Mouse (Mus musculus) 3T3-L1 (cell line): ENCODE results near the gene Lrrc8a.

ENCODE experiments used
- DNase-seq: peaks from one replicate; pipeline ENCODE4 v3.0.0-alpha.2; 2015; ENCODE audit warnings: low read depth, low spot score

Gene Lrrc8a

DNA sequence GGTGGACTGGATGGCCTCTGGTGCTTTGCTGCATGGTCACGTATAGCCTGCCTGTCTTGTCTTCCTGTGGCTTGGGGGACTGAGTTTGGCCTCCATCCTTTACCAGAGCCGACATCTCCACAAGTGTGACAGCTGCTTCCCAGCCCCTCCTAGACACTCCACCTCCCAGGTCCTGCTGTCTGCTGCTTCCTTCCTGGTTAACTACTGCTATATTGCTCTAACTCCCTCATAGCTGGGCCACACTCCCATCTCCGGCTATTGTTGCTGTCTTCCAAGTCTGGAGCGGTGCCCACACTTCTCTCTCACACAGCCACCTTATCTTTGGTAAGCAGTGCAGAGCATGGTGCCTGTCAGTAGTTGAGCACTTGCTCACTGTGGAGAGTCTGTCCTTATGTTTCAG lies 2.3 kb downstream of the Lrrc8a start:
- no peak for DNase-seq

- DNase-seq = no peak
Observed at GRCm38 (mm10) chr2:30240267-30240666, 2.8 kb downstream of the Lrrc8a start, which contains the start of gene Gm28035. Gm28035 (plus strand) TSS chr2:30240567.

DNA sequence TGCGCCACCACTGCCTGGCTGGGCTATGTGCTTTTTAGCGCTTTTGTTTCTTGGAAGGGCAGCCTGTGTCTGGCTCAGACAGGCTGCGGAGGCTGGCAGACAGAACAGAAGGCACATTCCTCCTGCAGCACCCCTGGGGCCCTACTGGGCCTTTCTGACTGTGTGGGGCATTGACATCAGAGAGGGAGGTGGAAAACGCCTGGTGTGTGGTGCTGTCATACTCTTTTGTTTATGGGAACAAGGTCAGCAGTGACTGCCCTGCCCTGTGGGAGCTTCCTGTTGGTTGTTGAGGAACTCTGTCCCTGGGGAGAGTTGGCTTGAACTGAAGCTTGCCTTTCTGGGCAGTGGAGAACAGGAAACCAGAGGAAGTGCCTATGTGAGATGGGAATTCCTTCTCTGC lies 5.0 kb downstream of the Lrrc8a start:
- peak; percentile 76 for DNase-seq

DNA sequence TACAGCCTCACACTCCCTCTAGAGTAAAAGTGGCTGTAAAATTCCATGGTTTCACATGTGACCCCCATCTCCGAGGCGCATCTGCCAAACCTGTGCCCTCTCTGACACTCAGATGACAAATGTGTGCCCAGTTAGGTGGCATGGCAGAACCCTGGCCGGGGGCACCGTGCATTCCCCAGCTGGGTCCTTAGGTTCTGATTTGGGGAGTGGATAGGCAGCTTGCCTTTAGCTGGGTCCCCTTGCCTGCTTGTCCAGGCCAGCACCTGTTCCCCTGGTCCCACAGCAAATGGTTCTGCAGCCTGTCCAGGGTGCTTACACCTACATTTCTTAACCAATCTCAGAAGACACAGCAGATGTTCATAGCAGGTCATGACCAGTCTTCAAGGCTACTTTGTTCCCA lies 5.9 kb downstream of the Lrrc8a start:
- no peak for DNase-seq

GRCm38 (mm10) chr2:30244595-30245178 lies 7.2 kb downstream of the Lrrc8a start:
- DNase-seq = no peak

- no peak for DNase-seq
Observed at GRCm38 (mm10) chr2:30247036-30247435, 9.5 kb downstream of the Lrrc8a start.

GRCm38 (mm10) chr2:30247681-30248080 lies 10.2 kb downstream of the Lrrc8a start:
- DNase-seq = no peak

DNA sequence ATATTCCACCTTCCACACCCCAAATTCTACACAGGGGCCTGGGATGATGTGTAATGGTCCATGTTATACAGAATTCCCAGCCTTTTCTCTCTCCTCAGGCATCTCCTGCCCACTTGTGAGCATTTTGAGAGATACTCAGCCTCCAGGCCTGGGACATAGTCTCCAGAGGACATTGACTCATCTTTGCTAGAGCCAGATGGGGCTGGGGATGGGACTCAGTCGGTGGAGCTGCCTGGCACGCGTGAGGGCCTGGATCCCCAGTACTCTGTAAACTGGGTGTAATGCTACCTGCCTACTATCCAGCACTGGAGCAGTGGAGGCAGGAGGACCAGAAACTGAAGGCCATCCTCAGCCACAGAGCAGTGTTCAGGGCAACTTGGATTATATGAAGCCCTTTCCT lies 11.7 kb downstream of the Lrrc8a start:
- DNase-seq = no peak

GRCm38 (mm10) chr2:30250166-30251128 lies 12.9 kb downstream of the Lrrc8a start:
- no peak for DNase-seq

GRCm38 (mm10) chr2:30251417-30252104 lies 14.0 kb downstream of the Lrrc8a start:
- peak; percentile 48 for DNase-seq

GRCm38 (mm10) chr2:30252521-30252920 lies 15.0 kb downstream of the Lrrc8a start:
- DNase-seq = no peak

GRCm38 (mm10) chr2:30253809-30254208 lies 16.3 kb downstream of the Lrrc8a start:
- no peak for DNase-seq

DNA sequence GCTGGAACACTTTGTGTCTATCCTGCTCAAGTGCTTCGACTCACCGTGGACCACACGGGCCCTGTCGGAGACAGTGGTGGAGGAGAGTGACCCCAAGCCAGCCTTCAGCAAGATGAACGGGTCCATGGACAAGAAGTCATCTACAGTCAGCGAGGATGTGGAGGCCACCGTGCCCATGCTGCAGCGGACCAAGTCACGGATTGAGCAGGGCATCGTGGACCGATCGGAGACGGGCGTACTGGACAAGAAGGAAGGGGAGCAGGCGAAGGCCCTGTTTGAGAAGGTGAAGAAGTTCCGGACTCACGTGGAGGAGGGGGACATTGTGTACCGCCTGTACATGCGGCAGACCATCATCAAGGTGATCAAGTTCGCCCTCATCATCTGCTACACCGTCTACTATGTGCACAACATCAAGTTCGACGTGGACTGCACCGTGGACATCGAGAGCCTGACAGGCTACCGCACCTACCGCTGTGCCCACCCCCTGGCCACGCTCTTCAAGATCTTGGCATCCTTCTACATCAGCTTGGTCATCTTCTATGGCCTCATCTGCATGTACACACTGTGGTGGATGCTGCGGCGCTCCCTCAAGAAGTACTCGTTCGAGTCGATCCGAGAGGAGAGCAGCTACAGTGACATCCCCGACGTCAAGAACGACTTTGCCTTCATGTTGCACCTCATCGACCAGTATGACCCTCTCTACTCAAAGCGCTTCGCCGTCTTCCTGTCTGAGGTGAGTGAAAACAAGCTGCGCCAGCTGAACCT lies 18.3 kb downstream of the Lrrc8a start:
- no peak for DNase-seq

- no peak for DNase-seq
Observed at GRCm38 (mm10) chr2:30256616-30257350, 19.3 kb downstream of the Lrrc8a start.

- DNase-seq = no peak
Observed at GRCm38 (mm10) chr2:30257699-30258460, 20.4 kb downstream of the Lrrc8a start.

DNA sequence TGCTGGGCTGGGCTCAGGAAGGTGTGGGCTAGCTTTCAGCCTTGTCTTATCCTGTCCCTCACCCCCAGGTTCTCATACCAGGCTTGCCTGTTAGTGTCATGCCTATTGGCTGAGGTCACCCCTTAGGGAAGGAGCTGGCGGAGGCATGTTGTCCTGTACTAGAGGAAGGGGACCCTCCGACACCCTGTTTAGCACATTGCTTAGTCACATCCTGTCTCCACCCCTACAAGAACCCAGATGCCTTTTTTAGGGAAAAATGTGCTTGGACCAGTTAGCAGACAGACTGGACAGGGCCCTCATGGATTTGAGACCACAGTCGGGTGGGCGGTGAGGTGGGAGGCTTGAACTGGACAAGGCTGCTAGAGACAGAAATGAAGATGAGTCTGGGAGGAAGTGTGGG lies 21.1 kb downstream of the Lrrc8a start:
- DNase-seq = peak; percentile 84

DNA sequence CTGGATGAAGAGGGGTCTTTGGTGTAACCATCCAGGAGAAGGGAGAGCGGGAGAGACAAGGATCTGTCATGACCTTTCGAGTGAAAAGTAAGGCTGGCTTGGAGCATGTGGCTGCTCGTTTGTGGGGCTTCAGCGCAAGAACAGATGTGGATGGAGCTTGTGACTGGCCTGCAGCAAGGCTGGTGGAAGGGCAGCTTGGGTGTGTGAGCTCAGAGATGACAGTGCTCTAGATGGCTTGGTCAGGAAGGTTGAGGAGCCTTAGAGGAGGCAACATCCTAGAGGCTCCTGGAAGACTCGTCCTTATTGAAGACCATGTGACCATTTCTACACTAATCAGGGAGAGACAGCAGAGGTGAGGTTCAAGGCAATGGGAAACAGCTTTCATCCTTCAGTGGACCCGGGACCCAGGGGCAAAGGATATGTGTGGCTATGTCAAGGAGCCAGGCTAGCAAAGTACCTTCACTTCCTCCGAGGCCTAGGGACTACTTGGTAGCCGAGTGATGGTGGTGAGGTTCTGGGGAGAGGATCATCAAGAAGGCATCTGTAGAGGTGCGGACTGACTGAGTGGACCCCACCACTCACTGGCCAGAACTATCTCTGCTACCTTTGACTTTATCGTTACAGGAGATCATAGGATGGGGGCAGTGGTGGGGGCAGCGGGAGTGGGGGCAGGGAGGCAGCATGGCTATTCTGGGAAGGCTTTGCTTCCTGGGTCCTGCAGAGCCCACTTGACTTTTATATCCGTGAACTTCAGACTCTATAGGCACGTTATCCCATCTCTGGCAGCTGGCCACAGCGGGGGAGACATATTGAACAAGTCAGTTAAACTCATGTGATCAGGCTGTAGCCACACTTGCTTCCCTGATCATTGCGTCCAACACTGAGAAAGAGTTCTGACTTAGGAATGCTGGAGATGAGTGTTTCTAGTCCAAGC lies 21.9 kb downstream of the Lrrc8a start:
- DNase-seq = no peak

- DNase-seq = peak; percentile 42
Observed at GRCm38 (mm10) chr2:30261064-30261736, 23.7 kb downstream of the Lrrc8a start.
